Mouse (Mus musculus): ENCODE data around the gene Gm45837.

Gene Gm45837

GRCm38 (mm10) chr7:101391909-101392479 is 18.7 kb upstream of the Gm45837 start:
- DNase-seq (ENCODE audit: low spot score in 2 of 2): no peak

DNA sequence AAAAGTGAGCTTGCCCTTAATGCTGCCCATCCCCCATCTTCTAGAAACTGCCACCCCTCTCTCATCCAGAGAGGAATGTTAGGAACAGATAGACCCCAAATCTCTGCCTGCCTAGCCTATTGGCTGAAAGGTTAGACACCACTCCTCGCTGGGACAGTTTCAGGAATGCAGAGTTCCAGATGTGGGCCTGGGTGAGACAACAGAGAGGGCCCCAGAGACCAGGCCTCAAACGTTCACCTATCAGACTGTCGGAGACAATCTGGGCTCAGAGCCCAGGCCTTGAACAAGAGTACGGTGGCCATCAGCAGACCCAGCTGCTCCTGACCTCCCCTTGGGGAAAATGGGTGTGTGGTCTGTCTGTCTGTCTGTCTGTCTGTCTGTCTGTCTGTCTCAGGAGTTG is 17.7 kb upstream of the Gm45837 start:
- peak in 1 of 2 experiments; percentile 27 for DNase-seq (ENCODE audit: low spot score in 2 of 2)

- DNase-seq (ENCODE audit: low spot score in 2 of 2): peak; percentile 86 to 88
These were observed 16.8 kb upstream of the Gm45837 start for GRCm38 (mm10) chr7:101393694-101394504.

GRCm38 (mm10) chr7:101394569-101394968 is 16.1 kb upstream of the Gm45837 start:
- no peak for DNase-seq (ENCODE audit: low spot score in 2 of 2)

GRCm38 (mm10) chr7:101395471-101395870 is 15.2 kb upstream of the Gm45837 start:
- DNase-seq (ENCODE audit: low spot score in 2 of 2): peak in 1 of 2 experiments; percentile 61

GRCm38 (mm10) chr7:101397175-101397574 is 13.5 kb upstream of the Gm45837 start:
- no peak for DNase-seq (ENCODE audit: low spot score in 2 of 2)

DNA sequence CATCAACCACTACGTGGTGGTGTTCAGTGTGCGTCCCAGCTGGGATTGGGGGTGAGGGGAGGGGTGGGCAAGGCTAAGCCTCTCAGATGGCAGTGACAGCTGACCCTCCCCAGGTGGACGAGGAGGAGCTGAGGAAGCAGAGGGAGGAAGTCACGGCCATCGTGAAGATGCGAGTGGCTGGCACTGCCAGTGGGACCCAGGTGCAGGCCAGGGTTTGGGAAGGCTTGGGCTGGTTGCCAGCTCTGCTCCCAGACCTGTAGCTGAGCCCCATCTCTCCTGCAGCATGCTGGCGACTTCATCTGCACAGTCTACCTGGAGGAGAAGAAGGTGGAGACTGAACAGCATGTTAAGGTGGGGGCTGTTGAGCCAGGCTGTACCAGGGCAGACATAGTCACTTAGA is 9.2 kb upstream of the Gm45837 start:
- no peak for DNase-seq (ENCODE audit: low spot score in 2 of 2)

- no peak for DNase-seq (ENCODE audit: low spot score in 2 of 2)
These were observed 6.9 kb upstream of the Gm45837 start for GRCm38 (mm10) chr7:101403831-101404230.

- DNase-seq (ENCODE audit: low spot score in 2 of 2): peak; percentile 72 to 79
These were observed 2.1 kb downstream of the Gm45837 start for GRCm38 (mm10) chr7:101412796-101413195.

GRCm38 (mm10) chr7:101414209-101414608 is 3.5 kb downstream of the Gm45837 start:
- DNase-seq (ENCODE audit: low spot score in 2 of 2): no peak

- DNase-seq (ENCODE audit: low spot score in 2 of 2): no peak
These were observed 4.2 kb downstream of the Gm45837 start for GRCm38 (mm10) chr7:101414661-101415511.

GRCm38 (mm10) chr7:101415512-101416100 is 4.9 kb downstream of the Gm45837 start:
- no peak for DNase-seq (ENCODE audit: low spot score in 2 of 2)

DNA sequence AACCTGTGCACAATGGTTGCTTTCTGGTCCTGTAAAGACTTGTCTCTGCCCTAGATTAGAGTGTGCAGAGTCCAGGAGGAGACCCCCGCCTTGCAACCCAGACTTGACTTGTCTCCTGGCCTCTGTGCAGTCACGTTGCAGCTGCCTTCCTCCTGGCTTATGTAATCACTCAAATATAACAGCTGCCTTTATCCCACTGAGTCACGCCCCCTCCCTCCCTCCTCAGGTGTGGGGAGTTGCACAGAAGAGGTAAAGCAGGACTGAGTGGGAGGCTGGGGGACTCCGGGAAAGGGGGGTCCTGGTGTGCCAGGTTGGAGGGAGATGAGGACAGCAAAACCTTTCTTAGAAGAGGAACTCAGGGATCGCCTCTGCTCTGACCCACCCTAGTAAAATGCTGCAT is 5.7 kb downstream of the Gm45837 start:
- DNase-seq (ENCODE audit: low spot score in 2 of 2): no peak

GRCm38 (mm10) chr7:101419013-101419770 is 8.5 kb downstream of the Gm45837 start:
- no peak for DNase-seq (ENCODE audit: low spot score in 2 of 2)

- DNase-seq (ENCODE audit: low spot score in 2 of 2): no peak
These were observed 10.8 kb downstream of the Gm45837 start, which contains the start of gene Pde2a for GRCm38 (mm10) chr7:101421529-101421928. Gene Pde2a (plus strand): TSS chr7:101421691.

GRCm38 (mm10) chr7:101422069-101422468 is 11.4 kb downstream of the Gm45837 start:
- DNase-seq (ENCODE audit: low spot score in 2 of 2): no peak

DNA sequence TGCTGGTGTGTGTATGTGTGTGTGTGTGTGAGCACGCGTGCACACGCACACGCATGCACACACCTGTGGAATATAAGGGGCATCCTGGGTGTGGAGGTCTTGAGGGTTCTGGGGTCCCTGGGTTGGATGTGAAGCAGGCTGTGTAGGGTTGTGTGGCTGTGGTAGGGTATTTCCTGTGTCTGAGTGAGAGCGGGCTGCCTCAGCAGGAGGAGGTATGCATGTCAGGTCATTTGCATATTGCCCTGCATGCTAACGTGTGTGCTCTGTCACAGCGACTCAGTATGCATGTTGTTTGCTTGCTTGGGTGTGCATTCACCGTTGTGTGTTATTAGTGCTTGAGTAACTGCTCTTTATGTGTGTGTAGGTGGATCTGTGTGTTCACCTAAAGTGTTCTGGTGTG is 12.0 kb downstream of the Gm45837 start:
- DNase-seq (ENCODE audit: low spot score in 2 of 2): no peak

GRCm38 (mm10) chr7:101423970-101424369 is 13.3 kb downstream of the Gm45837 start:
- no peak for DNase-seq (ENCODE audit: low spot score in 2 of 2)

DNA sequence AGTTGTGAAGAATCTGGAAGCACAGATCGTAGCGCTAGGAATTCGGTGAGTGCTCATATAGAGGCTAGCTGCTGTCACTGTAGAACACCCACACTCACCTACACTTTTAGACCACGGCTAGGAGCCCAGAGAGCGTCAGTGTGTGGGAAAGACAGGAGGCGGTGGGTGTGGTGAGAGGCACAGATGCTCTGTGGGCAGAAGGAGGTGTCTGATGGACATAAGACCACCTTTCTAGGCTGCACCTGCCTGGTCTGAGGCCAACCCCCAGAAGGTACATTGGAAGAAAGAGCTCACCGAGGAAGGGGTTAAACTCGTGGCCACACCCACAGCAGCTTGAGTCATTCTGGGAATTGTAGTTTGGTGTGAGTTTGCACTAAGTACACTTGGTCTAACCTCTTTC is 16.0 kb downstream of the Gm45837 start:
- no peak for DNase-seq (ENCODE audit: low spot score in 2 of 2)

DNA sequence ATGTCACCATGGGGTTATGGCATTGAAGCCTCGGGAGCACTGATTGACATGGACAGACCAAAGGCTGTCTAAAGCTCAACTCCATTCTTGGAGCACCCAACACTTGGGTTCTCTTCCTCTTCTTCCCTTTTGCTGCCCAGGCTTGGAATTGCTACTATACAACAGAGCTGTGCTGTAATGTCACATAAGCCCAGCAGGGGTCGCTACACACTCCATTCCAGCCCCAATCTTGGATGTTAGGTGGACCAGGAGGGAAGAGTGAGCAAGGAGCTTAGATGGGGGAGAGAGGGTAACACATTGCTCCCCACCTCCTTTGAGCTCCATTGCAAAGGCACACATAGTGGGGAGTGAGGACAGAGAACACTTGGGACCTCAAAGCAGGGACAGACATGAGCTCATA is 17.1 kb downstream of the Gm45837 start:
- no peak for DNase-seq (ENCODE audit: low spot score in 2 of 2)

DNA sequence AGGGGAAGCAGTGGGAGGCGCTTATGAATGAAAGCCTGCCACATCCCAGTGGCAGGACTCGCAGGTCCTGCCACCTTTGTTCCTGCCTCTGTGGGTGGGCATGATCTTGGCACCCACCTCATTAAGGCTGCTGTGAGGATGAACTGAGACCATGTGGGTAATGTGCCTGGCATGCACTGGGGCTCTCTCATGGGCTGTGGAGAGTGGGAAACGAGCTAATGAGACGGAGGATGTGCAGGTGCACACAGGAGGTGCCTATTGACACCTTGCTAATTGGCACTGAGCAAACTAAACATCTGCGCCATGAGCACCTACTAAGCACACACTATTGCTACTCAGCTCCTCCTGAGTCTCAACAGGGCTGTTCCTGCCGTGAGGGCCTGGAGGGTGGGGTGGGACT is 24.4 kb downstream of the Gm45837 start:
- DNase-seq (ENCODE audit: low spot score in 2 of 2): no peak

Data from heart, adult 9 months (tissue).